Mouse (Mus musculus) embryonic fibroblast, embryonic 13.5 days (primary cell): ENCODE data around the gene Kat8.

Source experiments
- CTCF ChIP-seq: IDR thresholded peaks from 2 replicates; pipeline ENCODE4 v1.5.1; 2011; ENCODE audit warnings: mild to moderate bottlenecking, control low read depth, low read length, moderate library complexity, borderline replicate concordance; ENCODE audit not compliant: insufficient read depth
- POLR2A ChIP-seq: IDR thresholded peaks from 2 replicates; pipeline ENCODE4 v1.6.1; 2011; ENCODE audit warnings: low read depth, mild to moderate bottlenecking, control low read depth, low read length, moderate library complexity

GRCm38 (mm10) chr7:127921516-127921915, 9.2 kb downstream of the Kat8 start:
- TF ChIP-seq CTCF (peak; percentile 16; the same call in 1 of the 2 replicates), POLR2A (no peak)
